Mouse (Mus musculus): ENCODE measurements around the gene Vmp1. TPM values are rescaled to one million over a fixed set of nuclear protein-coding genes. Genes with fewer than 3 reads are reported as not detected.
A peak's percentile ranks its signal among the peaks of the same experiment; 100 is the strongest.

The Vmp1 gene
- polyA plus RNA-seq, 1 experiment = 178 TPM

DNA sequence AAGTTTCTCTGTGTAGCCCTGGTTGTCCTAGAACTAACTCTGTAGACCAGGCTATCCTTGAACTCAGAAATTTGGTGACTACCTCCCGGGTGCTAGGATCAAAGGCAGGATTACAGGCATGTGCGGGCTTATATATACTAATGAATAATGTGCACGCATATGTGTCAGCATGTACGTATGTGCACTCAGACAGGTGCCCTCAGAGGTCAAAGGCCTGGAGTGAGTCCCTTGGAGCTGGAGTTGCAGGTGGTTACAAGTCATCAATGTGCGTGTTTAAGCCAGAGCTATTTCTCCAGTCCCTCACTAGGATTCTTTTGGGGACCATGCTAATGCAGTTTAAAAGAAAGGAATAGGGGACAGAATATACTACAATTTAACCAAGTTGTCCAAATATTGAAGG, 85.5 kb downstream of the Vmp1 start:
- Histone ChIP-seq H3K4me1 (ENCODE audit: control insufficient read depth, insufficient read depth, low read length) (peaks cover 56% of the 10 kb centered on the region), H3K4me3 (ENCODE audit: insufficient read depth, low read length) (no peak overlapping the region), H3K27ac (ENCODE audit: insufficient read depth, low read depth, low read length) (peak overlapping the region; percentile 16; the same call in 1 of the 2 replicates)
- TF ChIP-seq CTCF (IDR thresholded peaks at IDR 0.05; ENCODE audit: low read depth, low read length) (no peak), POLR2A (IDR thresholded peaks at IDR 0.05; ENCODE audit: borderline replicate concordance, low read depth, low read length) (no peak)

GRCm38 (mm10) chr11:86596976-86597375, 86.7 kb downstream of the Vmp1 start:
- H3K4me1 ChIP-seq (ENCODE audit: control insufficient read depth, insufficient read depth, low read length) = peaks cover 56% of the 10 kb centered on the region
- TF ChIP-seq CTCF (IDR thresholded peaks at IDR 0.05; ENCODE audit: low read depth, low read length) = no peak
- TF ChIP-seq POLR2A (IDR thresholded peaks at IDR 0.05; ENCODE audit: borderline replicate concordance, low read depth, low read length) = no peak
- H3K27ac ChIP-seq (ENCODE audit: insufficient read depth, low read depth, low read length) = no peak overlapping the region
- H3K4me3 ChIP-seq (ENCODE audit: insufficient read depth, low read length) = no peak overlapping the region

GRCm38 (mm10) chr11:86596187-86596960, 87.3 kb downstream of the Vmp1 start:
- Histone ChIP-seq H3K4me1 (ENCODE audit: control insufficient read depth, insufficient read depth, low read length) (peaks cover 61% of the 10 kb centered on the region), H3K4me3 (ENCODE audit: insufficient read depth, low read length) (no peak overlapping the region), H3K27ac (ENCODE audit: insufficient read depth, low read depth, low read length) (peak overlapping the region; percentile 19; the same call in 1 of the 2 replicates)
- TF ChIP-seq CTCF (IDR thresholded peaks at IDR 0.05; ENCODE audit: low read depth, low read length) (no peak), POLR2A (IDR thresholded peaks at IDR 0.05; ENCODE audit: borderline replicate concordance, low read depth, low read length) (no peak)

DNA sequence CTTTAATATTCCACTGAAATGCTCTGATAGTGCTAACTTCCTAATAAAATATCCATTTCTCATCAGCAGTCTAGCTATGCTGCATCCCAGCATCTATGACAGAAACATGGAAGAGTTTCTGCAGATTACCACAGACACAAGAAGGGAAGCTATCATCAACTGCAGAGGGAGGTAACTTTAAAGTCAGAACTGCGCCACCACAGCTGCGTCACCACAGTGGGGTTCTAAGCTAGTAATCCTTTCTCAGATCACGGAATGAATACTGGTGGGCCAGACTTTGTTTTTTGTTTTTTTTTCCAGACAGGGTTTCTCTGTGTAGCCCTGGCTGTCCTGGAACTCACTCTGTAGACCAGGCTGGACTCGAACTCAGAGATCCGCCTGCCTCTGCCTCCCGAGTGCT, 88.3 kb downstream of the Vmp1 start:
- peaks cover 67% of the 10 kb centered on the region for H3K4me1 ChIP-seq (ENCODE audit: control insufficient read depth, insufficient read depth, low read length)
- H3K4me3 ChIP-seq (ENCODE audit: insufficient read depth, low read length) = no peak overlapping the region
- H3K27ac ChIP-seq (ENCODE audit: insufficient read depth, low read depth, low read length) = no peak overlapping the region
- TF ChIP-seq CTCF (IDR thresholded peaks at IDR 0.05; ENCODE audit: low read depth, low read length) (no peak), POLR2A (IDR thresholded peaks at IDR 0.05; ENCODE audit: borderline replicate concordance, low read depth, low read length) (no peak)

DNA sequence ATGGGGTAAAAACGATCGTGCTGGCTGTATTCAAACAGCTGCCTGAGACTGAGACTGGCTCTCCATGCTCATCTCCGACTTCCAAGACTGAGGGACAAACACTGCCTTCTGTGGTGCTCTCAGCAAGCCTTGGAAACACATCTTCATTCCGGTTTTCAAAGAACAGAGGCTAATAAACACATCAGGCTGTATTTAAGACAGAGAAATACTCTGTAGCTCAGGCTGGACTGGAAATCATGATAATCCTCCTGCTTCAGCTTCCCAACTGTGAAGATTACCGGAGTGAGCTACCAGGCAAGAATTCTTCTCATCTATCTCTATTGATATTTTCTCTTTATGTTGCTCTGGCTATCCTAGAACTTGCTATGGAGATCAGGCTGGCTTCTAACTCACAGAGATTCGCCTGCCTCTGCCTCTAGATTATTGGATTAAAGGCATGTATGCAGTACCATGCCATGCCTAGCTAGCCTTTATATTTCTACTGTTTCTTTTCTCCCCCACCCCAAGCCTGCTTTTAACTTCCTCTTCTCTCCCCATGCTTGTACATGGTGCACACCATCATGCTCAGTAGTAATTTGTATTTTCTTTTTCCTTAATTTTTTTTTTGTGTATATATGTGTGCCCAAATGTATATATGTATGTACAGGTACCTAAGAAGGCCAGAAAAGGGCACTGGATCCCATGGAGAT, 89.3 kb downstream of the Vmp1 start:
- TF ChIP-seq POLR2A (IDR thresholded peaks at IDR 0.05; ENCODE audit: borderline replicate concordance, low read depth, low read length) = no peak
- no peak for TF ChIP-seq CTCF (IDR thresholded peaks at IDR 0.05; ENCODE audit: low read depth, low read length)
- H3K4me1 ChIP-seq (ENCODE audit: control insufficient read depth, insufficient read depth, low read length) = peaks cover 66% of the 10 kb centered on the region
- peak overlapping the region; percentile 31 for H3K27ac ChIP-seq (ENCODE audit: insufficient read depth, low read depth, low read length)
- H3K4me3 ChIP-seq (ENCODE audit: insufficient read depth, low read length) = no peak overlapping the region

DNA sequence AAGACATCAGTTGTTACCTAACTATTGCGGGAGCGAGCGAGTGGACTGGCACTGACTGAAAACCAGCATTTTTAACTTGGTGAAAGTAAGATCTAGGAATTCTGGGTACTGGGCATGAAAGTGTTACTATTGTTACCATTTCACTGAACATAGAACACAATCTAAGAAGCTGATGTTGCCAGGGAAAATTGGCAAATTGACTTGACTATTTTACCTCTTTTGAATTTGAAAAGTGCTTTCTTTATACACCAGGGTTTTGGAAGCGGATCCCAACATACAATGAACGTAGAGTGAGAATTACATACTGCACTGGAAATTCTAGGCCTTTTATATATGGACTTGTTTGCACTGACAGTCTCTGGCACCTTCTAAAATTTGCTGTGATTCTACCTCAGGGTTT, 90.2 kb downstream of the Vmp1 start:
- no peak overlapping the region for H3K4me3 ChIP-seq (ENCODE audit: insufficient read depth, low read length)
- no peak overlapping the region for H3K27ac ChIP-seq (ENCODE audit: insufficient read depth, low read depth, low read length)
- TF ChIP-seq POLR2A (IDR thresholded peaks at IDR 0.05; ENCODE audit: borderline replicate concordance, low read depth, low read length) (no peak), CTCF (IDR thresholded peaks at IDR 0.05; ENCODE audit: low read depth, low read length) (no peak)
- H3K4me1 ChIP-seq (ENCODE audit: control insufficient read depth, insufficient read depth, low read length) = peaks cover 64% of the 10 kb centered on the region

DNA sequence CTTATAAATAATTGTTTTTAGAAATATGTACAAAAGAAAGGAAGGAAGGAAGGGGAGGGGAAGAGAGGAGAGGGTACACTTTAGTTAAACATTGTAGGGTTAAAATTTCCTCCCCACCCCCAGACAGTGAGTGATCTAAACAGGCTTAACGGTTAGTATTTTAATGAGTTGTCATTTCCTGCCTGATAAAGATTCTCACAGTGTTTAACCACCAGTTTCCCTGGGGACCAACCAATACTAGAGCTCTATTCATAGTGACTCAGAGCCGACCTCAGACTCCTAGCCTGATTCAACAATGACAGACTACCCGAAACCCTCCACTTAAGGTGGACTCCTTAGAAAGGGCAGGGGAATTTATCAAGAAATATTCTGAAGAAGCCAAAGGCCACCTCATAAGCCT, 90.6 kb downstream of the Vmp1 start:
- Histone ChIP-seq H3K27ac (ENCODE audit: insufficient read depth, low read depth, low read length) (no peak overlapping the region), H3K4me1 (ENCODE audit: control insufficient read depth, insufficient read depth, low read length) (peaks cover 64% of the 10 kb centered on the region), H3K4me3 (ENCODE audit: insufficient read depth, low read length) (no peak overlapping the region)
- TF ChIP-seq CTCF (IDR thresholded peaks at IDR 0.05; ENCODE audit: low read depth, low read length) (no peak), POLR2A (IDR thresholded peaks at IDR 0.05; ENCODE audit: borderline replicate concordance, low read depth, low read length) (no peak)

DNA sequence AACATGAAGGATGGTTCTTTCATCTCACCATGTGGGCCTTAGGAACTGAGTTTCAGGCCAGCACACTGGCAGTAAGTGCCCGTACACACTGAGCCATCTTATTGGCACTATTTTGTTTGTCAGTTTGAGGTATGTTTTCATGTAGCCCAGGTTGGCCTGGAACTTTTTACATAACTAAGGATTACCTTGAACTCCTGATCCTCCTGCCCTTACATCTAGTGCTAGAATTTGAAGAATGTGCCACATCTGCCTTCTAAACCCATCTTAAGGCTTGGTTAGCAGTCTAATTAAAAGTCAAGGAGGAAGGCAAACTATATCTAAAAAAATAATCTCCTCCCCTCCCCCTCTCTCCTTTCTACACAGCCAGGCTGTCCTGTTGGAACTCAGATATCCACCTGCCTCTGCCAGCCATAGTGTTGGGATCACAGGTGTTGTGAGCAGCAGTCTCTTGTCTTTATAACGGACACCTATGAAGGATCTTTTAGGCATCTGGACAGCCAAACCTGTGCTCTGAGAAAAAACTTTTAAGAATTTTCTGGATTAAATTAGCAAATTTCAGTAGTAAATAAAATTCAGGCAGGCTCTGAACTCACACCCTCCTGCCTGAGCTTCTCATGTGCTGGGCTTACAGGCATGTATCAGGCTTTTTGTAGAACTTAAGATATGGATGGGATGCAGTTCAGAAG, 91.6 kb downstream of the Vmp1 start:
- H3K27ac ChIP-seq (ENCODE audit: insufficient read depth, low read depth, low read length) = no peak overlapping the region
- TF ChIP-seq CTCF (IDR thresholded peaks at IDR 0.05; ENCODE audit: low read depth, low read length) = no peak
- TF ChIP-seq POLR2A (IDR thresholded peaks at IDR 0.05; ENCODE audit: borderline replicate concordance, low read depth, low read length) = no peak
- no peak overlapping the region for H3K4me3 ChIP-seq (ENCODE audit: insufficient read depth, low read length)
- H3K4me1 ChIP-seq (ENCODE audit: control insufficient read depth, insufficient read depth, low read length) = peaks cover 67% of the 10 kb centered on the region

- no peak overlapping the region for H3K4me3 ChIP-seq (ENCODE audit: insufficient read depth, low read length)
- no peak overlapping the region for H3K27ac ChIP-seq (ENCODE audit: insufficient read depth, low read depth, low read length)
- TF ChIP-seq CTCF (IDR thresholded peaks at IDR 0.05; ENCODE audit: low read depth, low read length) = no peak
- no peak for TF ChIP-seq POLR2A (IDR thresholded peaks at IDR 0.05; ENCODE audit: borderline replicate concordance, low read depth, low read length)
- peaks cover 63% of the 10 kb centered on the region for H3K4me1 ChIP-seq (ENCODE audit: control insufficient read depth, insufficient read depth, low read length)
Measured at GRCm38 (mm10) chr11:86591301-86591845, 92.3 kb downstream of the Vmp1 start.
